Mouse (Mus musculus): Measurements from ENCODE around the gene Hoxd11. TPM values are rescaled to one million over a fixed set of nuclear protein-coding genes. Genes with fewer than 3 reads are reported as not detected.

Hoxd11 gene
- total and polyA plus RNA-seq, 2 experiments from 2014 or later = 0.11 TPM; not detected in 1

- 0 out of 2 replicates have a peak overlapping the region, but pooled peaks have one; percentile 52 for H3K4me3 ChIP-seq (ENCODE audit: low read depth, low read length)
- no peak for TF ChIP-seq CTCF (IDR thresholded peaks at IDR 0.05; ENCODE audit: low read depth)
- no peak for TF ChIP-seq EP300 (IDR thresholded peaks at IDR 0.05; ENCODE audit: low read depth)
- H3K27ac ChIP-seq (ENCODE audit: low read depth) = no peak overlapping the region
- no peak overlapping the region for H3K4me2 ChIP-seq (ENCODE audit: low read depth, low read length)
- H3K36me3 ChIP-seq (replicated peaks; ENCODE audit: control insufficient read depth, insufficient read depth, low read length) = no peaks in the 10 kb centered on the region
- no peak for DNase-seq (ENCODE audit: low spot score)
- no peaks in the 10 kb centered on the region for H3K9me3 ChIP-seq (replicated peaks; ENCODE audit: control insufficient read depth, low read length)
- no peaks in the 10 kb centered on the region for H3K4me1 ChIP-seq (ENCODE audit: control insufficient read depth, insufficient read depth)
- ATAC-seq (ENCODE audit: insufficient read depth, low read depth) = no peak
- WGBS = 3% methylated on average over 26 of the region's 26 CpGs
- peaks cover 98% of the 10 kb centered on the region for H3K27me3 ChIP-seq (ENCODE audit: control insufficient read depth, insufficient read depth, low read length)
- no peak overlapping the region for H3K9ac ChIP-seq (replicated peaks; ENCODE audit: low read depth, low read length)
Observed at GRCm38 (mm10) chr2:74703720-74704392, 24.5 kb downstream of the Hoxd11 start.

- DNase-seq (ENCODE audit: low spot score) = no peak
Observed at GRCm38 (mm10) chr2:74704393-74704998, 25.1 kb downstream of the Hoxd11 start, which contains the start of gene Hoxd8. Gene Hoxd8 (plus strand): TSS chr2:74704615.

GRCm38 (mm10) chr2:74704999-74705466 lies 25.7 kb downstream of the Hoxd11 start:
- Histone ChIP-seq H3K4me2 (ENCODE audit: low read depth, low read length) (peak overlapping the region; percentile 72), H3K36me3 (replicated peaks; ENCODE audit: control insufficient read depth, insufficient read depth, low read length) (no peaks in the 10 kb centered on the region), H3K9ac (replicated peaks; ENCODE audit: low read depth, low read length) (peak overlapping the region; percentile 39; the same call in 1 of the 2 replicates), H3K27me3 (ENCODE audit: control insufficient read depth, insufficient read depth, low read length) (peaks cover 98% of the 10 kb centered on the region), H3K27ac (ENCODE audit: low read depth) (peak overlapping the region; percentile 7; the same call in 1 of the 2 replicates), H3K4me3 (ENCODE audit: low read depth, low read length) (peak overlapping the region; percentile 52), H3K9me3 (replicated peaks; ENCODE audit: control insufficient read depth, low read length) (no peaks in the 10 kb centered on the region), H3K4me1 (ENCODE audit: control insufficient read depth, insufficient read depth) (no peaks in the 10 kb centered on the region)
- WGBS = under 1% methylated on average over 51 of the region's 66 CpGs
- ATAC-seq (ENCODE audit: insufficient read depth, low read depth) = peak; percentile 12; the same call in 1 of the 2 replicates
- TF ChIP-seq EP300 (IDR thresholded peaks at IDR 0.05; ENCODE audit: low read depth) = no peak
- TF ChIP-seq CTCF (IDR thresholded peaks at IDR 0.05; ENCODE audit: low read depth) = no peak
- no peak for DNase-seq (ENCODE audit: low spot score)

More at GRCm38 (mm10) chr2:74704393-74704998, 25.1 kb downstream of the Hoxd11 start, which contains the start of gene Hoxd8:
- H3K27ac ChIP-seq (ENCODE audit: low read depth) = peak within 1 kb of the TSS; percentile 7; the same call in 1 of the 2 replicates
- whole genome bisulfite sequencing = under 1% methylated on average over 42 of the region's 52 CpGs
- H3K4me3 ChIP-seq (ENCODE audit: low read depth, low read length) = peak within 1 kb of the TSS; percentile 52
- TF ChIP-seq EP300 (IDR thresholded peaks at IDR 0.05; ENCODE audit: low read depth) (no peak), CTCF (IDR thresholded peaks at IDR 0.05; ENCODE audit: low read depth) (no peak)
- H3K9me3 ChIP-seq (replicated peaks; ENCODE audit: control insufficient read depth, low read length) = no peaks in the 10 kb centered on the region
- ATAC-seq (ENCODE audit: insufficient read depth, low read depth) = no peak
- peak within 1 kb of the TSS; percentile 72 for H3K4me2 ChIP-seq (ENCODE audit: low read depth, low read length)
- no peaks in the 10 kb centered on the region for H3K36me3 ChIP-seq (replicated peaks; ENCODE audit: control insufficient read depth, insufficient read depth, low read length)
- peak within 1 kb of the TSS; percentile 39; the same call in 1 of the 2 replicates for H3K9ac ChIP-seq (replicated peaks; ENCODE audit: low read depth, low read length)
- no peaks in the 10 kb centered on the region for H3K4me1 ChIP-seq (ENCODE audit: control insufficient read depth, insufficient read depth)
- H3K27me3 ChIP-seq (ENCODE audit: control insufficient read depth, insufficient read depth, low read length) = peaks cover 98% of the 10 kb centered on the region

GRCm38 (mm10) chr2:74705467-74706089 lies 26.2 kb downstream of the Hoxd11 start:
- Histone ChIP-seq H3K4me1 (ENCODE audit: control insufficient read depth, insufficient read depth) (no peaks in the 10 kb centered on the region), H3K9ac (replicated peaks; ENCODE audit: low read depth, low read length) (peak overlapping the region; percentile 39; the same call in 1 of the 2 replicates), H3K27me3 (ENCODE audit: control insufficient read depth, insufficient read depth, low read length) (peaks cover 98% of the 10 kb centered on the region), H3K27ac (ENCODE audit: low read depth) (peak overlapping the region; percentile 7; the same call in 1 of the 2 replicates), H3K36me3 (replicated peaks; ENCODE audit: control insufficient read depth, insufficient read depth, low read length) (no peaks in the 10 kb centered on the region), H3K4me3 (ENCODE audit: low read depth, low read length) (peak overlapping the region; percentile 52), H3K9me3 (replicated peaks; ENCODE audit: control insufficient read depth, low read length) (no peaks in the 10 kb centered on the region), H3K4me2 (ENCODE audit: low read depth, low read length) (peak overlapping the region; percentile 72)
- WGBS = 3% methylated on average over 41 of the region's 85 CpGs
- ATAC-seq (ENCODE audit: insufficient read depth, low read depth) (peak; percentile 37; the same call in 1 of the 2 replicates), DNase-seq (ENCODE audit: low spot score) (peak; percentile 5)
- TF ChIP-seq EP300 (IDR thresholded peaks at IDR 0.05; ENCODE audit: low read depth) = no peak
- no peak for TF ChIP-seq CTCF (IDR thresholded peaks at IDR 0.05; ENCODE audit: low read depth)

GRCm38 (mm10) chr2:74706393-74706960 lies 27.1 kb downstream of the Hoxd11 start:
- H3K9me3 ChIP-seq (replicated peaks; ENCODE audit: control insufficient read depth, low read length) = no peaks in the 10 kb centered on the region
- no peaks in the 10 kb centered on the region for H3K36me3 ChIP-seq (replicated peaks; ENCODE audit: control insufficient read depth, insufficient read depth, low read length)
- no peak overlapping the region for H3K4me3 ChIP-seq (ENCODE audit: low read depth, low read length)
- peaks cover 98% of the 10 kb centered on the region for H3K27me3 ChIP-seq (ENCODE audit: control insufficient read depth, insufficient read depth, low read length)
- 7% methylated on average over 13 of the region's 13 CpGs for WGBS
- TF ChIP-seq CTCF (IDR thresholded peaks at IDR 0.05; ENCODE audit: low read depth) (no peak), EP300 (IDR thresholded peaks at IDR 0.05; ENCODE audit: low read depth) (no peak)
- ATAC-seq (ENCODE audit: insufficient read depth, low read depth) (no peak), DNase-seq (ENCODE audit: low spot score) (peak; percentile 4)
- no peak overlapping the region for H3K4me2 ChIP-seq (ENCODE audit: low read depth, low read length)
- no peak overlapping the region for H3K9ac ChIP-seq (replicated peaks; ENCODE audit: low read depth, low read length)
- no peaks in the 10 kb centered on the region for H3K4me1 ChIP-seq (ENCODE audit: control insufficient read depth, insufficient read depth)
- no peak overlapping the region for H3K27ac ChIP-seq (ENCODE audit: low read depth)
